Mouse (Mus musculus) forebrain, embryonic 11.5 days (tissue): Measurements from ENCODE around the gene Acot8. TPM values are rescaled to one million over a fixed set of nuclear protein-coding genes. Genes with fewer than 3 reads are reported as not detected.

Experiments
- ATAC-seq: fragments of 200-750 bp; cut with Nextera tagmentation; replicated peaks from 2 replicates; pipeline ENCODE4 v1.8.0; 2017; ENCODE audit warnings: moderate TSS enrichment; ENCODE audit not compliant: low FRiP score
- DNase-seq: peaks from one replicate; pipeline ENCODE4 v3.0.0-alpha.2; 2017; ENCODE audit warnings: low spot score
- H3K27ac ChIP-seq: fragments of 300-500 bp; sonication (generic); 2 replicates; pipeline ENCODE4 v1.5.1; 2014; ENCODE audit warnings: low read depth, low read length
- H3K27me3 ChIP-seq: fragments of 300-500 bp; sonication (generic); 2 replicates; pipeline ENCODE4 v1.6.1; 2014; ENCODE audit warnings: mild to moderate bottlenecking, low read length, mixed read lengths; ENCODE audit not compliant: control insufficient read depth, insufficient read depth
- H3K36me3 ChIP-seq: fragments of 300-500 bp; sonication (generic); 2 replicates; pipeline ENCODE4 v1.6.1; 2014; ENCODE audit warnings: mild to moderate bottlenecking, low read length, moderate library complexity, mixed read lengths; ENCODE audit not compliant: control insufficient read depth, insufficient read depth
- H3K4me1 ChIP-seq: fragments of 300-500 bp; sonication (generic); replicated peaks from 2 replicates; pipeline ENCODE4 v1.6.1; 2014; ENCODE audit warnings: low read length, mixed read lengths; ENCODE audit not compliant: control insufficient read depth, insufficient read depth
- H3K4me2 ChIP-seq: fragments of 300-500 bp; sonication (generic); 2 replicates; pipeline ENCODE4 v1.6.1; 2014; ENCODE audit warnings: low read depth, mild to moderate bottlenecking, low read length, moderate library complexity, mixed read lengths; ENCODE audit not compliant: severe bottlenecking
- H3K4me3 ChIP-seq: fragments of 300-500 bp; sonication (generic); 2 replicates; pipeline ENCODE4 v1.5.1; 2014; ENCODE audit warnings: low read depth, low read length
- H3K9ac ChIP-seq: fragments of 300-500 bp; sonication (generic); 2 replicates; pipeline ENCODE4 v1.6.1; 2014; ENCODE audit warnings: low read length
- H3K9me3 ChIP-seq: fragments of 300-500 bp; sonication (generic); 2 replicates; pipeline ENCODE4 v1.6.1; 2016; ENCODE audit warnings: low read length, mixed read lengths; ENCODE audit not compliant: control insufficient read depth
- WGBS: fragments of 180-500 bp; shearing (Covaris S2); extraction: QIAGEN DNeasy Blood & Tissue Kit; methylation state at CpG from one replicate; pipeline ENCODE4 v1.1.7; 2014; 5-methylcytosine and 5-hydroxymethylcytosine counted together
- polyA plus RNA-seq: library from polyadenylated mRNA; unstranded; fragments of >200 nt; fragmentation: Nextera tagmentation; extraction: Ambion mirVana; gene quantifications from 2 replicates; pipeline ENCODE4 v1.2.1, GENCODE M21; 2014

Gene Acot8
- polyA plus RNA-seq, 1 experiment from 2014 or later, result 14.1 TPM

DNA sequence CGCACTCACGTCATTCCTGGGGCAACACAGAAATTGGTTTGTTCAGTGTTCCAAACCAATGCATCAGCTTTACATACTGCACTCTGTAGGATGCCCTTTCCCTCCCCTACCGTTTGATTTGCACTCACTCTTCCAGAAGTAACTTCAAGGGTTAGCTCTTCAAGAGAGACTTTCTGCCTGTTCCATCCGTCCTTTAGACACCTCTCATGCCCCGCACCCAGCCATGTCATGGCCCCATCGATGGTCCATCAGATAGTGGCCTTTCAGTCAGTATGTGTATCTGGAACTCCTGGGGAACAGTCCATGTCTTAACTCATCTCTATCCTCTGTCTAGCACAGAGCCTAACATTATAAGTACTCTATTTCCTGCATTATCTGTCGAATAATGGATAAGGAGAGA, 42.1 kb downstream of the Acot8 start:
- DNase-seq (no peak), ATAC-seq (no peak)
- H3K9me3 ChIP-seq, result no peaks in the 10 kb centered on the region
- H3K9ac ChIP-seq, result no peak overlapping the region
- H3K27ac ChIP-seq, result no peak overlapping the region
- no peaks in the 10 kb centered on the region for H3K27me3 ChIP-seq
- H3K36me3 ChIP-seq, result no peaks in the 10 kb centered on the region; the same call in 1 of the 2 replicates
- WGBS, result 94% methylated on average over 7 of the region's 7 CpGs
- H3K4me2 ChIP-seq, result no peak overlapping the region
- no peaks in the 10 kb centered on the region for H3K4me1 ChIP-seq
- H3K4me3 ChIP-seq, result no peak overlapping the region

DNA sequence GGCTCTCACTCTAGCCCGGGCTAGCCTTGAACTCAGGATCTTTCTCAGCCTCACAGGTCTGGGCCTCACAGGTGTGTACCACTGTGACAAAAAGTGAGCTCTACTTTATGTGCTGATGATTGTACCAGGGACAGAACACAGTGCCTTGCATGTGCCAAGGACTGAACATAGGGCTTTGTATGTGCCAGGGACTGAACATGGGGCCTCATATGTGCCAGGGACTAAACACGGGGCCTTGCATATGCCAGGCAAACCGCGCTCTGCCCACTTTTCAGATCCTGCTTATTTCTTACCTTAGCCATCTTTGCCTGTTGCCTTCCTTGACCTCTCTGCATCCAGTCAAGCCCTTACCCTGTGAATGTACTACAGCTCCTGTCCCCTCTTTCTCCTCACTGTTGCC, 42.7 kb downstream of the Acot8 start:
- Histone ChIP-seq H3K4me3 (no peak overlapping the region), H3K9ac (no peak overlapping the region), H3K4me2 (no peak overlapping the region), H3K4me1 (no peaks in the 10 kb centered on the region), H3K27me3 (no peaks in the 10 kb centered on the region), H3K27ac (no peak overlapping the region), H3K9me3 (no peaks in the 10 kb centered on the region), H3K36me3 (no peaks in the 10 kb centered on the region; the same call in 1 of the 2 replicates)
- ATAC-seq (no peak), DNase-seq (no peak)
- WGBS, result 97% methylated on average over 4 of the region's 4 CpGs

DNA sequence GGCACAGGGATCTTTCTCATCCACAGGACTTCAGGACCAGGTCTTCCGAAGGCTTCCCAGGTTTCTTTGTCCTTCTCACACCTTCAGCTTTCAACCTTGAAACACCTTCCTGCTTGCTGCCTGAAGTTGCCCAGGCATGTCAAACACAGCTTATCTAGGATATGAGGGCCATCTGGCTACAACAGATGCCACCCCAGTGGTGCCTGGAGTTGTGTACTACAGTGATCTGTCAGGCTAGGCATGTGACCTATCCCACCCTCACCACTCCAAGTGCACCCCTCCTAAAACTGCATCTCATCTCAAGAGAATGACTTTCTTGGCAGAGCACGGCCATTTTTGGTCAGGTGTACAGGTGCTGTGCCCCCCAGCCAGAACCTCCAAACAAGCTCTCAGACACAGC, 43.2 kb downstream of the Acot8 start:
- DNase-seq (no peak), ATAC-seq (no peak)
- Histone ChIP-seq H3K4me2 (no peak overlapping the region), H3K4me3 (no peak overlapping the region), H3K4me1 (no peaks in the 10 kb centered on the region), H3K9me3 (no peaks in the 10 kb centered on the region), H3K9ac (no peak overlapping the region), H3K27me3 (no peaks in the 10 kb centered on the region), H3K36me3 (no peaks in the 10 kb centered on the region; the same call in 1 of the 2 replicates), H3K27ac (no peak overlapping the region)
- WGBS, result 86% methylated on average over 2 of the region's 2 CpGs

DNA sequence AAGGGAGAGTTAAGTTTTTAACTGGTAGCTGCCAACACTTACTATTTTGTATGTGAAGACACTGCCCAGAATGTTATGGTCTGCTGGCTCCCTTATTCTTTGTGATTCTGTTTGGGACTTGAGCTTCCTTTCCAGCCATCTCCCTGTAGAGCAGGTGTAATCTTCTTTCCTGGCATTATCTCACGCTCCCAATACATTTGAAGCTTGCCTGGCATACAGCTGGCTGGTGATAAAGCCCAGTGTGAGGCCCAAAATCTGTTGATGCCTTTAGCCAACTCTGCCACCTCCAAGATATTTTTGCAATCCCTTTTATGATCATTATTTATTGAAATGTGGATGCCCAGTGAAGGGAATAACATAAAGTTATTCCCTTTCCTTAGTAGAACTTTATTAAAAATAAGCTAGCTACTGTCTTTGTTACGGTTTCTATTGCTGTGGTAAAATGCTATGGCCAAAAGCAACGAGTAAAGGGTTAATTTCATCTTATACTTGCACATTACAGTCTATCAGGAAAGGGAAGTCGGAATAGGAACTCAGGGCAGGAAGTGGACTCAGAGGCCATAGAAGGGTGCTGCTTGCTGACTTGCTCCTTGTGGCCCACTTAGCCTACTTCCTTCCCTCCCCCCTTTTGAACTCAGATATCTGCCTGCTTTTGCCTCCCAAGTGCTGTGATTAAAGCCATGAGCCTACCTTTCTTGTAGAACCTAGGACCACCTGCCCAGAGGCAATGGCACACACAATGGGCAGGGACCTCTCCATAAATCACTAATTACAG, 44.4 kb downstream of the Acot8 start:
- no peak for ATAC-seq
- DNase-seq, result no peak
- H3K4me3 ChIP-seq, result no peak overlapping the region
- WGBS, result 90% methylated on average over 4 of the region's 4 CpGs
- no peaks in the 10 kb centered on the region for H3K27me3 ChIP-seq
- no peak overlapping the region for H3K4me2 ChIP-seq
- H3K9ac ChIP-seq, result no peak overlapping the region
- no peaks in the 10 kb centered on the region for H3K9me3 ChIP-seq
- H3K4me1 ChIP-seq, result no peaks in the 10 kb centered on the region
- H3K27ac ChIP-seq, result no peak overlapping the region
- no peaks in the 10 kb centered on the region; the same call in 1 of the 2 replicates for H3K36me3 ChIP-seq

DNA sequence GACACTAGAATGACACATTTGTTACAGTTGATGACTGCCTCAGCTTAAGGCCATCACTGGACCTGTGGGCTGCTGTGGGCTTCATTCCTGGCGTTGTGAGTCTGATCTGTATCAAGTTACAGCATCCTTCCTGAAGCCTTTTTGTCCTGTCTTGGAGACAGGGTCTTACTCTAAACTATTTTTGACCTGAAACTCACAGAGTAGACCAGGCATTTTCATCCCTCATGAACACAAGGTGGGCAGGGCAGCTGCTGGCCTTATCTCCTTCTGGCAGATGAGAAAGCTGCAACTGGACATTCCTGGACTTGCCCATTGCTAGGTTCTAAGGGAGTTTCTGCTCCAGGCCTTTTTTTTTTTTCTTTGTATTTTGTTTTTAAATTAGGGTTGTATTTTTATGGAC, 46.0 kb downstream of the Acot8 start:
- H3K27me3 ChIP-seq, result no peaks in the 10 kb centered on the region
- 74% methylated on average over 1 of the region's 1 CpGs for WGBS
- H3K27ac ChIP-seq, result no peak overlapping the region
- H3K4me1 ChIP-seq, result no peaks in the 10 kb centered on the region
- H3K9me3 ChIP-seq, result no peaks in the 10 kb centered on the region
- no peak overlapping the region for H3K4me3 ChIP-seq
- ATAC-seq (no peak), DNase-seq (no peak)
- H3K9ac ChIP-seq, result no peak overlapping the region
- peaks cover 2% of the 10 kb centered on the region for H3K36me3 ChIP-seq
- no peak overlapping the region for H3K4me2 ChIP-seq

DNA sequence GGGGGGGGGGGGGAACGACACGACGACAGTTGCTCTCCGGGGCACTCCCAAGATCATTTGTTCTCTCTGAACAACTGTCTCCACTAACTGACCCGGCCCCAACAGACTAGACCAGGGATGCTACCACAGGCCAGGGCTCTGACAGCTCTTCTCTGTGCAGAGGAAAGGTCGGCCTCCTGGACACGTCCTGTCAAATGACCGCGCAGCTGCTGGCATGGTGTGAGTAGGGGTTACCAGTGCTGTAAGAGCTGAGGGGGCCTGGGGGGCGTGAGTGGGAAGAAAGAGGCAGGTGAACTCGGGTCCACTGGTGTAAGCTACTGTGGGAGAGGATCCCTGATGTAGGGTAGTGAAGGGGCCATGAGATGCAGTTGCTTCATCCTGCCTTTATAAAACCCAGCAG, 46.8 kb downstream of the Acot8 start:
- no peaks in the 10 kb centered on the region for H3K4me1 ChIP-seq
- DNase-seq (no peak), ATAC-seq (no peak)
- H3K4me2 ChIP-seq, result no peak overlapping the region
- peaks cover 2% of the 10 kb centered on the region for H3K36me3 ChIP-seq
- no peaks in the 10 kb centered on the region for H3K9me3 ChIP-seq
- 88% methylated on average over 11 of the region's 11 CpGs for WGBS
- H3K27me3 ChIP-seq, result no peaks in the 10 kb centered on the region
- H3K9ac ChIP-seq, result no peak overlapping the region
- H3K4me3 ChIP-seq, result no peak overlapping the region
- no peak overlapping the region for H3K27ac ChIP-seq

DNA sequence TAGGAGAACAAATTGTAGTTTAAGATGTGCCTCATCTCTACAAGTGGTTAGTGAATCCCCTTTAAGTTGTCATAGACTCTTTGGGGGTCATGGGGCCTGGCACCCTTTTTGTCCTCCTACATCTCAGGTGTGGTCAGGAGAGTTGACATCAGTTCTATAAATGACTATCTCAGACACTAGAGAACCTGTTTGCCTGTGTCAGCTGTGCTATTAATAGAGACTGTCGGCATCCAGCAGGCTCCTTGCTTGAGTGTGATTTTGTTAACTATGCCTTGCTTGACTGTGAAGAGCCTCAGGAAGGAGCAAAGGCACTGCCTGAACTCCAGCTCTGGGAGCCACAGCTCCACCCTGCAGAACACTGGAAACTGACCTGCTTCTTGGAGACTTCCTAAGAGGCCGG, 49.9 kb downstream of the Acot8 start:
- H3K36me3 ChIP-seq, result peaks cover 2% of the 10 kb centered on the region
- no peaks in the 10 kb centered on the region for H3K9me3 ChIP-seq
- no peak overlapping the region for H3K4me3 ChIP-seq
- WGBS, result 89% methylated on average over 2 of the region's 2 CpGs
- no peak for ATAC-seq
- DNase-seq, result no peak
- H3K9ac ChIP-seq, result no peak overlapping the region
- no peak overlapping the region for H3K4me2 ChIP-seq
- H3K27ac ChIP-seq, result no peak overlapping the region
- H3K27me3 ChIP-seq, result no peaks in the 10 kb centered on the region
- H3K4me1 ChIP-seq, result no peaks in the 10 kb centered on the region

DNA sequence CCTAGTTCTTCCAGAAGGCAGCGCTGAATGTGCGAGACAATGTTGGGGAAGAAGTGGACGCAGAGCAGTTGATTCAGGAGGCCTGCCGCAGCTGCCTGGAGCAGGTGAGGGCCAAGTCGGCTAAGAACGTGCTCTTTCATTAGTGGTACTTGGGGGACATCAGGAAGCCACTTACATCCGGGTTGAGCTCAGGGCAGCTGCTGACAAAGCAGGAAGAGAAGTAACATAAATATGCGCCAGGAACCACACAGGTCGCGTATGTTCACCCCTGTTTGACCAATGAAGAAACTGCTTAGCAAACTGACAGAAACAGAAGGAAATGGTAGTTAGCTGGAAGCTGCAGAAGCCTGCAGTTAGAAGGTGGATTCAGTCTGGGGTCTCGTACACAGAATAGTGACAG, 50.6 kb downstream of the Acot8 start:
- no peaks in the 10 kb centered on the region for H3K4me1 ChIP-seq
- no peak overlapping the region for H3K9ac ChIP-seq
- WGBS, result 93% methylated on average over 11 of the region's 11 CpGs
- H3K27me3 ChIP-seq, result no peaks in the 10 kb centered on the region
- no peak for DNase-seq
- H3K4me3 ChIP-seq, result no peak overlapping the region
- no peak for ATAC-seq
- H3K36me3 ChIP-seq, result peaks cover 2% of the 10 kb centered on the region
- H3K9me3 ChIP-seq, result no peaks in the 10 kb centered on the region
- H3K4me2 ChIP-seq, result no peak overlapping the region
- H3K27ac ChIP-seq, result no peak overlapping the region

DNA sequence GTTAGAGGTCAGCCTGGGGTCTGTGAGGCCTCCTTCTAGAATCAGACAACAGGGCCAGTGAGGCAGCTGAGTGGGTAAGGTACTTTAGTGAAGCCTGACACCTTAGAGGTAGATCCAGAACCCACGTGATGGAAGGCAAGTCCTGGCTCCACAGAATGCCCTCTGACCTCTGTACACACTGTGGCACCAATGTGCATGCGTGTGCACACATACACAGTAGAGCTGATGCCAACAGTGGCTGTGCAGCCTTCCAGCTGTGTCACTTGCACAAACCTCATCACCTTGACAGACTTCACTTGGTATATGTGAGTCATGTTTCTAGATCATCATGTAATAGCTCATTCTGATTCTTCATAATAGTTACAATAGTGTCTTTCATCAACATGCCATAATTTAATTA, 52.2 kb downstream of the Acot8 start:
- Histone ChIP-seq H3K27me3 (no peaks in the 10 kb centered on the region), H3K36me3 (peaks cover 2% of the 10 kb centered on the region), H3K27ac (no peak overlapping the region), H3K9me3 (no peaks in the 10 kb centered on the region), H3K9ac (no peak overlapping the region), H3K4me3 (no peak overlapping the region), H3K4me2 (no peak overlapping the region), H3K4me1 (0 out of 2 replicates have a peak, but pooled peaks cover under 1% of the 10 kb centered on the region)
- no peak for DNase-seq
- 98% methylated on average over 2 of the region's 2 CpGs for WGBS
- no peak for ATAC-seq
